Mouse (Mus musculus): ENCODE data around the gene Gys1. TPM values are rescaled to one million over a fixed set of nuclear protein-coding genes. Genes with fewer than 3 reads are reported as not detected.

Gys1 gene
- polyA plus RNA-seq, 1 experiment from 2014 or later, result 10.6 TPM

DNA sequence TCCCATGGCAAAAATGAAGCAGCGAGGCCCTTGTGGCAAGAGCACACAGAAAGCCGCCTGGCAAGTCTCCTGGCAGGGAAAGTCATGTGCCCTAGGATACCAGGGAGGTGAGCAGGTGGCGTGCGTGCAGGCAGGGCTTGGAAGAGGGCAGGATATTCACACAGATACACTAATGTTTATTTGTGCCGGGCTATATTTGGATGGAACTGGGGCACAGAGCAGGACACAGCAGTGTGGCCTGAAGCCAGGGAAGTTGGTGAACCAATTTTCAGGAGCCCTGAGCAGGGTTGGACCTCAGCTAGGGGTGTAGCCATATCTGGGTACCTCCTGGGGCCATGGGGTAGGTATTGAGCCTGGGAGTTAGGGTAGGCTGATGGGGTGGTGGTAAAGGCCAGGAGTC, 58.3 kb downstream of the Gys1 start:
- WGBS, result 69% methylated on average over 5 of the region's 5 CpGs
- Histone ChIP-seq H3K4me2 (replicated peaks; ENCODE audit: low read depth) (no peak overlapping the region), H3K36me3 (ENCODE audit: control insufficient read depth, insufficient read depth, low read length) (peaks cover 27% of the 10 kb centered on the region), H3K27me3 (ENCODE audit: control insufficient read depth, insufficient read depth, low read length) (no peaks in the 10 kb centered on the region), H3K4me1 (replicated peaks; ENCODE audit: control insufficient read depth, insufficient read depth) (no peaks in the 10 kb centered on the region), H3K27ac (replicated peaks) (no peak overlapping the region; the same call in 1 of the 2 replicates), H3K9ac (ENCODE audit: low read length) (no peak overlapping the region), H3K9me3 (ENCODE audit: control insufficient read depth, low read length) (no peaks in the 10 kb centered on the region), H3K4me3 (ENCODE audit: low read depth, low read length) (no peak overlapping the region)
- TF ChIP-seq CTCF (IDR thresholded peaks at IDR 0.05; ENCODE audit: low read depth) (no peak), EP300 (optimal IDR thresholded peaks at IDR 0.05) (no peak)
- ATAC-seq (ENCODE audit: low FRiP score, low TSS enrichment), result no peak
- DNase-seq (ENCODE audit: low spot score), result no peak

DNA sequence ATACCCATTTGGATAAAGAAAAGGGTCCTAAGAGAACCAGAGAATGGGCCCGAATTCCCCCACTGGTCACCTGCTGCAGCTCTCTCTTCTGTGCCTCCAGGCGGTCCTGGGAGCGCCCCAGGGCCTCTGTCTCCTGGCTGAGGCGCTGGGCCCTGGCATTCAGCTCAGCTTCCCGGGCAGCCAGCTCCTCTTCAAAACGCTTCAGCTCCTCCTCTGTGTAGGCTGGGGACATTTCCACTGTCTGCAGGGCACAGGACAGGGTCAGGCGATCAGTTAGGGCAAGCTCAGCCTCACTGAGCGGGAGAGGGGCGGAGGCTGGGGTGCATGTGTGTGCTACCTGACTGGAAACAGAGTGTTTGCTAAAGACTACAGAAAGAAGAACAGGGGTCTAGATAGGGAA, 59.9 kb downstream of the Gys1 start:
- no peak for ATAC-seq (ENCODE audit: low FRiP score, low TSS enrichment)
- H3K27ac ChIP-seq (replicated peaks), result no peak overlapping the region
- no peak overlapping the region for H3K4me3 ChIP-seq (ENCODE audit: low read depth, low read length)
- no peak overlapping the region for H3K9ac ChIP-seq (ENCODE audit: low read length)
- 82% methylated on average over 9 of the region's 9 CpGs for WGBS
- H3K4me2 ChIP-seq (replicated peaks; ENCODE audit: low read depth), result no peak overlapping the region
- no peaks in the 10 kb centered on the region for H3K9me3 ChIP-seq (ENCODE audit: control insufficient read depth, low read length)
- H3K4me1 ChIP-seq (replicated peaks; ENCODE audit: control insufficient read depth, insufficient read depth), result no peaks in the 10 kb centered on the region
- DNase-seq (ENCODE audit: low spot score), result no peak
- TF ChIP-seq CTCF (IDR thresholded peaks at IDR 0.05; ENCODE audit: low read depth), result no peak
- H3K36me3 ChIP-seq (ENCODE audit: control insufficient read depth, insufficient read depth, low read length), result peaks cover 27% of the 10 kb centered on the region
- no peaks in the 10 kb centered on the region for H3K27me3 ChIP-seq (ENCODE audit: control insufficient read depth, insufficient read depth, low read length)

DNA sequence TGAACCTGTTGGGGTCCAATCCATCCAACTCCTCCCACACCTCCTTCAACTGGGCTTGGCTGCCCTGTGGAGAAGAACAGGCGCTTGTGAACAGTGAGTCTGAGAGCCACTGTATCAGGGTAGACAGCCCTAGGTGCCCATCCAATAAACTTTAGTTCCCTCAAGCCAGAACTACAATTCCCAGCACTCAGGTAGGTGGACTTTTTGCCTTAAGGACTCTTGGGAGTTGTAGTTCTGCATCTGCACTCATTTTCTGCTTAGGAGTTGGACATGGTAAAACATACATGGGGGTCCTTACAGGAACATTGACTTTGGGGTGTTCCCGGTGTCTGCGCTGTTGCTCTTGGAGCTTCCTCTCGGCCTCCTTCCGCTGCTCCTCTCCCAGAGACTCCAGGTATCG, 63.8 kb downstream of the Gys1 start:
- H3K9me3 ChIP-seq (ENCODE audit: control insufficient read depth, low read length), result no peaks in the 10 kb centered on the region
- no peak for TF ChIP-seq EP300 (optimal IDR thresholded peaks at IDR 0.05)
- no peak for TF ChIP-seq CTCF (IDR thresholded peaks at IDR 0.05; ENCODE audit: low read depth)
- ATAC-seq (ENCODE audit: low FRiP score, low TSS enrichment), result no peak
- H3K4me2 ChIP-seq (replicated peaks; ENCODE audit: low read depth), result no peak overlapping the region
- H3K27ac ChIP-seq (replicated peaks), result no peak overlapping the region
- H3K9ac ChIP-seq (ENCODE audit: low read length), result no peak overlapping the region
- no peaks in the 10 kb centered on the region for H3K4me1 ChIP-seq (replicated peaks; ENCODE audit: control insufficient read depth, insufficient read depth)
- H3K27me3 ChIP-seq (ENCODE audit: control insufficient read depth, insufficient read depth, low read length), result no peaks in the 10 kb centered on the region
- no peak for DNase-seq (ENCODE audit: low spot score)
- H3K4me3 ChIP-seq (ENCODE audit: low read depth, low read length), result no peak overlapping the region
- 96% methylated on average over 6 of the region's 6 CpGs for WGBS
- peaks cover 31% of the 10 kb centered on the region for H3K36me3 ChIP-seq (ENCODE audit: control insufficient read depth, insufficient read depth, low read length)

Small RNAs within 50 kb of the gene (microRNA-seq; reads per million reads assigned to microRNA genes)
- gene Gm22133, result not detected

Other genes starting within 250 kb of the Gys1 start
- 0.07 and 0.13 TPM in 2 replicates for gene Ccdc155, start 230.0 kb upstream of the Gys1 start, polyA plus RNA-seq (2015; fragmentation: Nextera tagmentation; extraction: Ambion mirVana)
- 48.4 TPM in 2 replicates for gene Dkkl1, start 222.7 kb upstream of the Gys1 start, polyA plus RNA-seq (2015; fragmentation: Nextera tagmentation; extraction: Ambion mirVana)
- 26.8 and 29.5 TPM in 2 replicates for gene Tead2, start 219.1 kb upstream of the Gys1 start, polyA plus RNA-seq (2015; fragmentation: Nextera tagmentation; extraction: Ambion mirVana)
- gene Cd37, start 195.7 kb upstream of the Gys1 start, polyA plus RNA-seq (2015; fragmentation: Nextera tagmentation; extraction: Ambion mirVana), result 1.5 and 1.8 TPM in 2 replicates
- 0.07 and 0.18 TPM in 2 replicates for gene Slc6a16, start 193.8 kb upstream of the Gys1 start, polyA plus RNA-seq (2015; fragmentation: Nextera tagmentation; extraction: Ambion mirVana)
- not detected in 2 replicates for gene Slc6a21, start 157.3 kb upstream of the Gys1 start, polyA plus RNA-seq (2015; fragmentation: Nextera tagmentation; extraction: Ambion mirVana)
- gene Trpm4, start 101.1 kb upstream of the Gys1 start, polyA plus RNA-seq (2015; fragmentation: Nextera tagmentation; extraction: Ambion mirVana), result 22.7 and 23.7 TPM in 2 replicates
- 0.80 and 0.85 TPM in 2 replicates for gene Hrc, start 99.6 kb upstream of the Gys1 start, polyA plus RNA-seq (2015; fragmentation: Nextera tagmentation; extraction: Ambion mirVana)
- gene Ppfia3, start 67.8 kb upstream of the Gys1 start, polyA plus RNA-seq (2015; fragmentation: Nextera tagmentation; extraction: Ambion mirVana), result 6.0 and 7.1 TPM in 2 replicates
- 5.9 and 6.1 TPM in 2 replicates for gene Lin7b, start 64.3 kb upstream of the Gys1 start, polyA plus RNA-seq (2015; fragmentation: Nextera tagmentation; extraction: Ambion mirVana)
- gene Snrnp70, start 39.1 kb upstream of the Gys1 start, polyA plus RNA-seq (2015; fragmentation: Nextera tagmentation; extraction: Ambion mirVana), result 73.7 and 78.8 TPM in 2 replicates
- gene Kcna7, start 29.2 kb upstream of the Gys1 start, polyA plus RNA-seq (2015; fragmentation: Nextera tagmentation; extraction: Ambion mirVana), result 0.15 and 0.17 TPM in 2 replicates
- 1.5 and 1.8 TPM in 2 replicates for gene Ntf5, start 21.1 kb upstream of the Gys1 start, polyA plus RNA-seq (2015; fragmentation: Nextera tagmentation; extraction: Ambion mirVana)
- not detected in 2 replicates for gene Lhb, start 14.0 kb upstream of the Gys1 start, polyA plus RNA-seq (2015; fragmentation: Nextera tagmentation; extraction: Ambion mirVana)
- gene Ruvbl2, start 3.3 kb downstream of the Gys1 start, polyA plus RNA-seq (2015; fragmentation: Nextera tagmentation; extraction: Ambion mirVana), result 46.2 and 46.7 TPM in 2 replicates
- 3,647 and 3,760 TPM in 2 replicates for gene Ftl1, start 25.0 kb downstream of the Gys1 start, polyA plus RNA-seq (2015; fragmentation: Nextera tagmentation; extraction: Ambion mirVana)
- 119 and 120 TPM in 2 replicates for gene Bax, start 32.1 kb downstream of the Gys1 start, polyA plus RNA-seq (2015; fragmentation: Nextera tagmentation; extraction: Ambion mirVana)
- 0.32 and 0.42 TPM in 2 replicates for gene Tulp2, start 47.0 kb downstream of the Gys1 start, polyA plus RNA-seq (2015; fragmentation: Nextera tagmentation; extraction: Ambion mirVana)
- gene Gm45808, start 52.0 kb downstream of the Gys1 start, polyA plus RNA-seq (2015; fragmentation: Nextera tagmentation; extraction: Ambion mirVana), result not detected in 2 replicates
- gene Dhdh, start 54.0 kb downstream of the Gys1 start, polyA plus RNA-seq (2015; fragmentation: Nextera tagmentation; extraction: Ambion mirVana), result 1.1 and 1.3 TPM in 2 replicates
- 196 and 199 TPM in 2 replicates for gene Nucb1, start 75.6 kb downstream of the Gys1 start, polyA plus RNA-seq (2015; fragmentation: Nextera tagmentation; extraction: Ambion mirVana)
- gene Ppp1r15a, start 91.4 kb downstream of the Gys1 start, polyA plus RNA-seq (2015; fragmentation: Nextera tagmentation; extraction: Ambion mirVana), result 21.6 and 26.6 TPM in 2 replicates
- 7.9 and 8.0 TPM in 2 replicates for gene Plekha4, start 91.5 kb downstream of the Gys1 start, polyA plus RNA-seq (2015; fragmentation: Nextera tagmentation; extraction: Ambion mirVana)
- 16.6 and 16.9 TPM in 2 replicates for gene Hsd17b14, start 120.0 kb downstream of the Gys1 start, polyA plus RNA-seq (2015; fragmentation: Nextera tagmentation; extraction: Ambion mirVana)
- 101 and 108 TPM in 2 replicates for gene Bcat2, start 135.3 kb downstream of the Gys1 start, polyA plus RNA-seq (2015; fragmentation: Nextera tagmentation; extraction: Ambion mirVana)
- 0.69 and 0.90 TPM in 2 replicates for gene Fgf21, start 180.6 kb downstream of the Gys1 start, polyA plus RNA-seq (2015; fragmentation: Nextera tagmentation; extraction: Ambion mirVana)
- gene Fut1, start 182.4 kb downstream of the Gys1 start, polyA plus RNA-seq (2015; fragmentation: Nextera tagmentation; extraction: Ambion mirVana), result 1.8 and 2.3 TPM in 2 replicates
- gene Izumo1, start 187.0 kb downstream of the Gys1 start, polyA plus RNA-seq (2015; fragmentation: Nextera tagmentation; extraction: Ambion mirVana), result 0.08 TPM in 2 replicates
- 5.4 and 6.3 TPM in 2 replicates for gene Rasip1, start 192.6 kb downstream of the Gys1 start, polyA plus RNA-seq (2015; fragmentation: Nextera tagmentation; extraction: Ambion mirVana)
- 4.6 and 5.5 TPM in 2 replicates for gene Mamstr, start 205.1 kb downstream of the Gys1 start, polyA plus RNA-seq (2015; fragmentation: Nextera tagmentation; extraction: Ambion mirVana)
- gene Fut2, start 231.6 kb downstream of the Gys1 start, polyA plus RNA-seq (2015; fragmentation: Nextera tagmentation; extraction: Ambion mirVana), result 35.1 and 36.1 TPM in 2 replicates
- 0.41 and 0.45 TPM in 2 replicates for gene Ntn5, start 249.2 kb downstream of the Gys1 start, polyA plus RNA-seq (2015; fragmentation: Nextera tagmentation; extraction: Ambion mirVana)

Data from stomach, postnatal 0 days (tissue).